Mouse (Mus musculus) midbrain, embryonic 14.5 days (tissue): ENCODE data around the gene Rasa4. TPM values are rescaled to one million over a fixed set of nuclear protein-coding genes. Genes with fewer than 3 reads are reported as not detected.
A peak's percentile ranks its signal among the peaks of the same experiment; 100 is the strongest.

Source experiments
- ATAC-seq: fragments of 200-750 bp; cut with Nextera tagmentation; 2 replicates; pipeline ENCODE4 v1.8.0; 2017; ENCODE audit warnings: moderate number of reproducible peaks, moderate library complexity; ENCODE audit not compliant: low FRiP score, low TSS enrichment
- DNase-seq: peaks from one replicate; pipeline ENCODE4 v3.0.0-alpha.2; 2015
- H3K27ac ChIP-seq: fragments of 300-500 bp; sonication (generic); replicated peaks from 2 replicates; pipeline ENCODE4 v1.5.1; 2014; ENCODE audit warnings: mild to moderate bottlenecking, low read depth, low read length, moderate library complexity
- H3K27me3 ChIP-seq: fragments of 300-500 bp; sonication (generic); 2 replicates; pipeline ENCODE4 v1.6.1; 2014; ENCODE audit warnings: low read length, control low read depth, mixed read lengths; ENCODE audit not compliant: control insufficient read depth, insufficient read depth
- H3K36me3 ChIP-seq: fragments of 300-500 bp; sonication (generic); 2 replicates; pipeline ENCODE4 v1.6.1; 2014; ENCODE audit warnings: low read length, control low read depth; ENCODE audit not compliant: control insufficient read depth, insufficient read depth
- H3K4me1 ChIP-seq: fragments of 300-500 bp; sonication (generic); 2 replicates; pipeline ENCODE4 v1.6.1; 2014; ENCODE audit warnings: mild to moderate bottlenecking, antibody characterized with exemption, low read length, control low read depth; ENCODE audit not compliant: control insufficient read depth, insufficient read depth
- H3K4me2 ChIP-seq: fragments of 300-500 bp; sonication (generic); 2 replicates; pipeline ENCODE4 v1.6.1; 2014; ENCODE audit warnings: mild to moderate bottlenecking, low read length, moderate library complexity
- H3K4me3 ChIP-seq: fragments of 300-500 bp; sonication (generic); replicated peaks from 2 replicates; pipeline ENCODE4 v1.5.1; 2014; ENCODE audit warnings: low read depth, low read length
- H3K9ac ChIP-seq: fragments of 300-500 bp; sonication (generic); replicated peaks from 2 replicates; pipeline ENCODE4 v1.6.1; 2014; ENCODE audit warnings: mild to moderate bottlenecking, low read length, moderate library complexity
- H3K9me3 ChIP-seq: fragments of 300-500 bp; sonication (generic); 2 replicates; pipeline ENCODE4 v1.6.1; 2016; ENCODE audit warnings: low read length, control low read depth, mixed read lengths; ENCODE audit not compliant: control insufficient read depth
- WGBS: fragments of 180-500 bp; shearing (Covaris S2); extraction: QIAGEN DNeasy Blood & Tissue Kit; methylation state at CpG from one replicate; pipeline ENCODE4 v1.1.7; 2014; 5-methylcytosine and 5-hydroxymethylcytosine counted together
- polyA plus RNA-seq: library from polyadenylated mRNA; unstranded; fragments of >200 nt; fragmentation: Nextera tagmentation; extraction: Ambion mirVana; gene quantifications from 2 replicates; pipeline ENCODE4 v1.2.1, GENCODE M21; 2014

The Rasa4 gene
- polyA plus RNA-seq, 1 experiment from 2014 or later: 17.1 TPM

GRCm38 (mm10) chr5:136115891-136116783 lies 32.4 kb downstream of the Rasa4 start, which contains the start of gene Polr2j:
Polr2j (plus strand) TSS chr5:136116631.
- WGBS: 3% methylated on average over 42 of the region's 42 CpGs
- peak within 1 kb of the TSS; percentile 88 for H3K4me2 ChIP-seq
- DNase-seq: peak; percentile 99
- no peaks in the 10 kb centered on the region for H3K9me3 ChIP-seq
- H3K4me3 ChIP-seq: peak within 1 kb of the TSS; percentile 78
- no peaks in the 10 kb centered on the region for H3K27me3 ChIP-seq
- peak; percentile 92 for ATAC-seq
- H3K4me1 ChIP-seq: peaks cover 14% of the 10 kb centered on the region
- peak within 1 kb of the TSS; percentile 74 for H3K9ac ChIP-seq
- H3K36me3 ChIP-seq: peaks cover 13% of the 10 kb centered on the region
- peak within 1 kb of the TSS; percentile 70; the same call in 1 of the 2 replicates for H3K27ac ChIP-seq

- H3K36me3 ChIP-seq: peaks cover 19% of the 10 kb centered on the region
- DNase-seq (no peak), ATAC-seq (peak; percentile 47)
- H3K27me3 ChIP-seq: no peaks in the 10 kb centered on the region
- H3K27ac ChIP-seq: peak overlapping the region; percentile 70; the same call in 1 of the 2 replicates
- H3K9me3 ChIP-seq: no peaks in the 10 kb centered on the region
- H3K4me3 ChIP-seq: peak overlapping the region; percentile 78
- H3K4me2 ChIP-seq: peak overlapping the region; percentile 88
- H3K9ac ChIP-seq: peak overlapping the region; percentile 74
- peaks cover 14% of the 10 kb centered on the region for H3K4me1 ChIP-seq
- 0% methylated on average over 22 of the region's 22 CpGs for WGBS
Observed at GRCm38 (mm10) chr5:136116784-136117112, 33.0 kb downstream of the Rasa4 start.

- Histone ChIP-seq H3K9me3 (no peaks in the 10 kb centered on the region), H3K4me1 (peaks cover 6% of the 10 kb centered on the region), H3K27ac (no peak overlapping the region), H3K9ac (no peak overlapping the region), H3K36me3 (peaks cover 65% of the 10 kb centered on the region), H3K4me2 (no peak overlapping the region), H3K4me3 (no peak overlapping the region), H3K27me3 (no peaks in the 10 kb centered on the region)
- ATAC-seq (no peak), DNase-seq (no peak)
- 87% methylated on average over 10 of the region's 10 CpGs for WGBS
Observed at GRCm38 (mm10) chr5:136122165-136122564, 38.4 kb downstream of the Rasa4 start.

DNA sequence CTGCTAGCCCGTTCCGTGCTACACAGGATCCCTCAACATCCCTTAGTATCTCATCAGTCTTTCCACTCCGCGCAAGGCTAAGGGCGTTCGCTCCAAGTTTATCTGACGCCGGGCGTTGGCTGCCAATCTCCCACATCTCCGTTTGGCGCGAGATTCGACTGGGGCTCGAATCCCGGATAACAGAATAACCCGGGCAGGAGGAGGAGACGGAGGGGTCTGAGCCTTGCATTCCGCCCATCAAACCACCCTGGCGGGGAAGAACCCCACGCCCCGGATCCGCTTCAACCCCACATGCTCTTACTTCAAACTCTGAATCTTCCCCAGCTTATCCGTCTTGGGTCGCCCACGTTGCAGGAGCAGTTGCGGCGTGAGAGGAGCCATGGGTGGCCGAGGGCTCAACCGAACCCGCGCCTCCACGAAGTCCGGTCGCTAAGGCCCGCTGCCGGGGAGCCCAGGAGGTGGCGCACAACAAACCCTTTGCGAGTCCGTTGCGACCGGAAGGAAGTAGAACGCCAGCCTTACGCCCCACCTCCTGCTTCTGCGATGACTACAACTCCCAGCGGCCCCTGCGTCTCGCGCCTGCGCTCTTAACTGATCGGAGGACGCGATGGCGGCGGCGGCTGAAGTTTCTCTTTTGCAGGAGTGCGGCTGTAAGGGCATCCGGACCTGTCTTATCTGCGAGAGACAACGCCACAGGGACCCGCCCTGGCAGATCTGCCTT lies 52.0 kb downstream of the Rasa4 start, which contains the start of the genes Lrwd1 and Alkbh4:
Lrwd1 (minus strand) TSS at position 504 of the 721 bp plus-strand sequence.
Alkbh4 (plus strand) TSS at position 576 of the 721 bp plus-strand sequence.
- peak; percentile 89 for ATAC-seq
- Histone ChIP-seq H3K36me3 (peaks cover 41% of the 10 kb centered on the region), H3K4me3 (peak within 1 kb of the TSS; percentile 73), H3K9me3 (no peaks in the 10 kb centered on the region), H3K27me3 (no peaks in the 10 kb centered on the region), H3K27ac (no peak within 1 kb of the TSS), H3K9ac (peak within 1 kb of the TSS; percentile 69), H3K4me1 (peaks cover 13% of the 10 kb centered on the region), H3K4me2 (peak within 1 kb of the TSS; percentile 75)
- peak; percentile 98 for DNase-seq
- under 1% methylated on average over 60 of the region's 60 CpGs for WGBS

- Histone ChIP-seq H3K4me2 (peak overlapping the region; percentile 75), H3K27ac (no peak overlapping the region), H3K27me3 (no peaks in the 10 kb centered on the region), H3K36me3 (peaks cover 41% of the 10 kb centered on the region), H3K9ac (peak overlapping the region; percentile 69), H3K4me1 (peaks cover 13% of the 10 kb centered on the region), H3K4me3 (peak overlapping the region; percentile 73), H3K9me3 (no peaks in the 10 kb centered on the region)
- ATAC-seq (no peak), DNase-seq (no peak)
- WGBS: 7% methylated on average over 20 of the region's 20 CpGs
Observed at GRCm38 (mm10) chr5:136136292-136136990, 52.7 kb downstream of the Rasa4 start.

DNA sequence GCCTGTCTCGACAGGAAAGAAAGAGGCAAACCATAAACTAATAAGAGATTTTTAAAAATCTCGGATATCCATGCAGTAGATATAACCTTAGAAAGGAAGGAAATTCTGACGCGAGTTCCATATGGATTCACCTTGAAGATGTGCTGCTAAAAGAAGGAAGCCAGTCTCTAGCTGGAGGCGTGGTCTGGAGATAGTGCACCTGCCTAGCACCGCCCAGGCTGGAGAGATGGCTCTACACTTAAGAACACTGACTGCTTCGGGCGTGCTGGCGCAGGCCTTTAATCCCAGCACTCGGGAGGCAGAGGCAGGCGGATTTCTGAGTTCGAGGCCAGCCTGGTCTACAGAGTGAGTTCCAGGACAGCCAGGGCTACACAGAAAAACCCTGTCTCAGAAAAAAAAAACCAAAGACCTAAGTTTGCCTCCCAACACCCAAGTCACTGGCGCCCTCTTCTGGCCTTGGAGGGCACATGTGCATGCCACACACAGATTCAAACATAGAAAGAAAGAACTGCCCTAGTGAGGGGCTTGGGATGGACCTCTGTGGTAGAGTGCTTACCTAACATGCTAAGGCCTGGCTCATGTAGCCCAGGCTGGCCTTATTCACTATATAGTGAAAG lies 54.0 kb downstream of the Rasa4 start:
- Histone ChIP-seq H3K4me2 (no peak overlapping the region), H3K4me1 (peaks cover 13% of the 10 kb centered on the region), H3K4me3 (no peak overlapping the region), H3K27me3 (no peaks in the 10 kb centered on the region), H3K36me3 (peaks cover 43% of the 10 kb centered on the region), H3K9me3 (no peaks in the 10 kb centered on the region), H3K27ac (no peak overlapping the region), H3K9ac (no peak overlapping the region)
- 72% methylated on average over 13 of the region's 13 CpGs for WGBS
- DNase-seq (peak; percentile 65), ATAC-seq (no peak)

DNA sequence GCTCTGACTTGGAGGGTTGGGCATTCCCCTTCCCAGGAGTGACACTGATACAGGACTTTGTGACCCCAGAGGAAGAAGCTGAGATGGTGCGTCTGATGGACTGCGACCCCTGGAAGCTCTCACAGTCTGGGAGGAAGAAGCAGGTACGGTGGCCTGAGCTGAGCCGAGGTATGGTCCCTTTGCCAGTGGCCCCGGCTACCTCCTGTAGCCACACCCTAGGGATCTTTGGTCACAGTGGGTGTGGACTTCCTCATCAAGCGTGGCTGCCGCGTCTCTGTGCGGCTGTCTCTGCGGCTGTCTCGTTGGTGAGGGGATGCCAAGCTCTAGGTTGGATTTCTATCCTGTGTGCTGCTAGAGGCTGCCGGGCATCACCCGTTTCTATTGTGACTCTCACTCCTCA lies 55.7 kb downstream of the Rasa4 start:
- Histone ChIP-seq H3K9ac (no peak overlapping the region), H3K27me3 (no peaks in the 10 kb centered on the region), H3K4me3 (no peak overlapping the region), H3K4me2 (no peak overlapping the region), H3K4me1 (peaks cover 13% of the 10 kb centered on the region), H3K9me3 (no peaks in the 10 kb centered on the region), H3K36me3 (peaks cover 36% of the 10 kb centered on the region), H3K27ac (no peak overlapping the region)
- DNase-seq (no peak), ATAC-seq (no peak)
- 94% methylated on average over 13 of the region's 13 CpGs for WGBS

DNA sequence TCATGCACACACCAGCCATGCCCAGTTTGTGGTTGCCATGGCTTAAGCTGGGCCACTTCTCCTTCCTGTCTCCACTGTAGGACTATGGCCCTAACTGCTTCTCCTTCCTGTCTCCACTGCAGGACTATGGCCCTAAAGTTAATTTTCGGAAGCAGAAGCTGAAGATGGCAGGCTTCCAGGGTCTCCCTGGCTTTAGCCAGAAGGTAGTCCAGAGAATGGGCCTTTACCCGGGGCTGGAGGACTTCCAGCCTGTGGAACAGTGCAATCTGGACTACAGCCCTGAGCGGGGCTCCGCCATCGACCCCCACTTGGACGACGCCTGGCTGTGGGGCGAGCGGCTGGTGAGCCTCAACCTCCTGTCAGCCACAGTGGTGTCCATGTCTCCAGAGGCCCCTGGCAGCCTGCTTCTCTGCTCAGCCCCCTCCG lies 56.4 kb downstream of the Rasa4 start:
- no peak overlapping the region for H3K27ac ChIP-seq
- DNase-seq (no peak), ATAC-seq (no peak)
- peaks cover 36% of the 10 kb centered on the region for H3K36me3 ChIP-seq
- peaks cover 10% of the 10 kb centered on the region for H3K4me1 ChIP-seq
- H3K4me3 ChIP-seq: no peak overlapping the region
- no peak overlapping the region for H3K4me2 ChIP-seq
- 95% methylated on average over 10 of the region's 10 CpGs for WGBS
- no peaks in the 10 kb centered on the region for H3K9me3 ChIP-seq
- no peak overlapping the region for H3K9ac ChIP-seq
- no peaks in the 10 kb centered on the region for H3K27me3 ChIP-seq
